Mouse (Mus musculus): Measurements from ENCODE around the gene Crot. TPM values are rescaled to one million over a fixed set of nuclear protein-coding genes. Genes with fewer than 3 reads are reported as not detected.

The Crot gene
- total RNA-seq, 2 experiments from 2014 or later = 26.9 to 38.0 TPM

Other genes with a start within 250 kb of the Crot start
- 1,000 to 10,000 TPM; 1,162 to 1,188 TPM for gene Abcb1b, start 199.2 kb downstream of the Crot start, total RNA-seq (2021)
- 1 to 10 TPM; 4.8 to 6.0 TPM for gene Abcb4, start 103.6 kb downstream of the Crot start, total RNA-seq (2021)
- gene Tmem243, start 103.3 kb upstream of the Crot start, total RNA-seq (2021) = 10 to 100 TPM; 23.5 to 42.7 TPM
- gene Dmtf1, start 164.5 kb upstream of the Crot start, total RNA-seq (2021) = 10 to 100 TPM; 26.3 to 28.9 TPM

All from adrenal gland, adult 18-20 months (tissue).